Mouse (Mus musculus) retina, postnatal 1 day (tissue): ENCODE results near the gene Plppr2.

Experiments used
- DNase-seq: peaks from one replicate; pipeline ENCODE4 v3.0.0-alpha.2; 2012

The Plppr2 gene

DNA sequence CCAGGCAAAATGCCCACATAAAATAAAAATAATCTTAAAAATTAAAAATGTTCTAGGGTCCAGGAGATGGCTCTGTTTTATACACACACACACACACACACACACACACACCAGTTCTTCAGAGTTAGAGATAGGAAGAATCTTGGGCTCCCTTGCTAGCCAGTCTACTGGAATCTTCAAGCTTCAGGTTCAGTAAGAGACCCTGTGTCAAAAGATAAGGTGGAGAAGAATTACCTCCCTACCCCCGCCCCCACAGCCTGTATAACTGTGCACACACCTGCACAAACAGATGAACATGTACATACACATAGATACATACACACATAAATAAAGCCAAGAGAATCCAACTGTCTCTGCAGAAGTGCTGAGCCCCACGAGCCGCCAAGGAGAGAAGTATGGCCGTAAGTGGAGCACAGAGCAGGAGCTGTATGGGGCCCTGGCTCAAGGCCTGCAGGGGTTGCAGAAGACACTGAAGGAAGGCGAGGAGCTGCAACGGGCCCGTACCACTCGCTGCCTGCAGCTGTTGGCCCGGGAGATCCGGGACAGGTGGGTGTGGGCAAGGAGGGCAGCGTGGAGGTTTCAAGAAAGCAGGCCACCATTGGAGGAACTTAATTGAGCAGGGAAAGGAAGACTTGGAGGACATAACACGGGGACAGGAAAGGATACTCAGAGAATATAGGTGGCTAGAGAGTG lies 4.2 kb upstream of the Plppr2 start:
- DNase-seq: no peak

DNA sequence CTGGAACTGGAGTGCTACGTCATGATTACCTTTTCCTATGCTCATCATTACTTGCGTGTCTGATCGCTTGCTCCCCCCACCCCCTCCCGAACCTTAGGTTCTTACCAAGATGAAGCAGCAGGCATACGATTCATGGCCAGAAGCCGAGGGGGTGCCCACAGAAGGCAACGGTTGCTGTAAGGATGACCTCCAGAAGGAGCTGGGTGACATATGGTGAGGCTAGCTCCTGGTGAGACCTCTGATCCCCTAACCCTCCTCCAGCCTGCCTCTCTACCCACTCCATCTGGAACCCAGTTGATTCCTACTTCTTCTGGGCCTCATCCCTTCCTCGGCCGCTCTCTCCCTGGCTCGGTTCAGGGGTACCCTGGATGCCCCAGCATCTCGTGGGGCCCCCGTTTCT lies 2.8 kb upstream of the Plppr2 start:
- no peak for DNase-seq

DNA sequence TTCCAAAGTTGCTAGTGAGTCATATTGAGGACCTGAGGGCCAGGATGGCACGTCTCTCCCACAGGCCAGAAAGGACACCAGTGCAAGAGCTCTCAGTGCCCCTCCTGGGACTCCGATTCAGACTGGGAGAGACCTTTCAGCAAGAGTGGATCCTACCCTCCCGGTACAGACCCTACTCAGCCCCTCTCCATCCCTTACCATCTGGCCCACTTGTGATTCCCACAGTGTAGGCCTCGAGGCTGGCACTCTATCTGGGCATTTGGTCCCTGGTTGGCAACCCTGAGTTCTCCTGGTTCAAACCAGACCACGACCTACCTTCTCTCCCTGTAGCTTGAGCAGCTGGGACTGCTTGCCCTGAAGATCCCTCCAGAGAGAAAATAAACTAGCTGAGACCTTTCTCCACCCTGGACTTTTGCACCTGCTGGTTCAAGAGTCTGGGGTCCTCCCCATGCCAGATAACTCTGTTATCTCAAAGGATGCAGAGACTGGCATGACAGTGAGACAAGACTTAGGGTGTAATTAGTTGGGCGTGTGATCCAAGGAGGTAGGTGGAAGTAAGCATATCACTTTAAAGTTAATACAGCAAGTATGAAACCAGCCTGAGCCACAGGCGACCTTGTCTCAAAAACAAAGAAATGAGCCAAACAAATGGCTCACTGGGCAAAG lies 1.2 kb upstream of the Plppr2 start:
- DNase-seq: no peak

DNA sequence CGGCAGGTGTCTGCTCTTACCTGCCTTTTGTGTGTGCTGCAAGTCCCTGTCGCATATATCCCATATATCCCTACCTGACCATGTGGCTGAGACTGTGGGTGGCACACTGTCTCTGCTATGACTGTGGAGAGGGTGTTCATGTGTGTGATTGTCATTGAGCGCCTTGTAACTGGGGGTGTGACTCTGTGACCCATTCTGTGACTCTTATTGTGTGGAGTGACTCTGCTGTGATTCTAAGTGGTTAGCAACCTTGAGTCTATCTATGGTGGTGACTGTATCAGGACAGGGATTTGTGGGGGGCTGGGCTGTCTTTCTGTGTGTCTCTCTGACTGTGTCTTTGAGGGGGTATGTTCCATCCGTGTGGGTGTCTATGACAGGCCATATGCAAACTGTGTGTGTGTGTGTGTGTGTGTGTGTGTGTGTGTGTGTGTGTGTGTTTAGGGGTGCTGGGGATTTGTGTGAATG lies 910 bp downstream of the Plppr2 start:
- no peak for DNase-seq

DNA sequence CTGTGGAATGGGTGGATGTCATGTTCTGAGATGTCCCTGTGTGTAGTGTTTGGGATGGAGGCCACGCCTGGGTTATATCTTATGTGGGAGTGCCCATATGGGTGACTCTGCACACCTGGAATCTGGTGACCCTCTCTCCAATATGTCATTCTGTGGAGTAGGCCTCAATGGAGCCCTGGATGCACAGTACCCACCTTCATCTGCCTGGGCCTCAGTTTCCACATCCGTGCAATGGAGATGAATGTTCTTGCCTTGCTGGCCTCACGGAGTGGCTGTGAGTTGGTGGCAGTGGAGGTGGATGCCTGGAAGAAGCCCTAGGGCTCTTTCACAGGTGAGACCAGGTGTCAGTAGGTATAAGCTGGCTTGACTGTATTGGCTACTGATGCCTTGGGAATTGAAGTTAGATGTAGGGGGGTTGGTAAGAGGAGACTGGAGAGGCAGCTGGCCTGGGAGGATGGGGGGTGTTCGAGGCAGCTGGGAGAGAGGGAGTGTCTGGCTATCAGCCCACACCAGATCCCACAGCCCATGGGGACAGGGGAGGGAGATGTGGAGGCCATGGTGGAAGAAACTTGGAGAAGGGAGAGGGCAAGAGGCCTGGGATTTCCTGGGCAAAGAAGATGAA lies 1.5 kb downstream of the Plppr2 start:
- no peak for DNase-seq

DNA sequence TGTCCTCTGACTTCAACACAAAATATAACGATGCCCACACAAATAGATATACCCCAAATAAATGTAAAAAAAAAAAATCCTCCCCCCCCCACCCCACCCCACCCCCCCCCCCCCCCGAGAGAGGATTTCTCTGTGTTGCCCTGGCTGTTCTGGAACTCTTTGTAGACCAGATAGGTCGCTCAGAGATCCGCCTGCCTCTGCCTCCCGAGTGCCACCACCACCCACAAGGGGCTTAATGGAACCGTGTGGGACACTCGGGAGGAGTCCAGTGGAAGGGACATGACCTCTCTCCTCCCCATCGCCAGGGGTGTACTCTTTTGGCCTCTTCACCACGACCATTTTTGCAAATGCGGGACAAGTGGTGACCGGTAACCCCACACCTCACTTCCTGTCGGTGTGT lies 6.2 kb downstream of the Plppr2 start:
- no peak for DNase-seq

DNA sequence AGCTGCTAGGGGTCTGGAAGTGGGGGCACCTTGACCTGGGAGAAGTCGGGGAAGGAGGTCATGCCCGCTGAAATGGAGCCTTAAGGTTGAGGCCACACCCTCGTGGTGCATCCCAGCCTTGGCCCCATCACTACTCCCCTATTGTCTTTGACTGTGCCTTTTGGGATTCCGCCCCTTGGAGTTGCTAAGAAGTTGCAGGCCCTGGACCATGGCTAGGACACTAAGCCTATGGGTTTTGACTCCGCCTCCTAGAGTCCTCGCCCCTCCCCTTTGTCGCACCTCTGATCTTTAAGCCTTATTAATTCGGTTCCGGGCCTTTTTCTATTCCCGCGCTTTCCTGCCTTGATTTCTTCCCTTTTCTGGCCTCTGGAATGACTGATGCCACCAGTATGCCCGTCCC lies 6.8 kb downstream of the Plppr2 start:
- DNase-seq: no peak

DNA sequence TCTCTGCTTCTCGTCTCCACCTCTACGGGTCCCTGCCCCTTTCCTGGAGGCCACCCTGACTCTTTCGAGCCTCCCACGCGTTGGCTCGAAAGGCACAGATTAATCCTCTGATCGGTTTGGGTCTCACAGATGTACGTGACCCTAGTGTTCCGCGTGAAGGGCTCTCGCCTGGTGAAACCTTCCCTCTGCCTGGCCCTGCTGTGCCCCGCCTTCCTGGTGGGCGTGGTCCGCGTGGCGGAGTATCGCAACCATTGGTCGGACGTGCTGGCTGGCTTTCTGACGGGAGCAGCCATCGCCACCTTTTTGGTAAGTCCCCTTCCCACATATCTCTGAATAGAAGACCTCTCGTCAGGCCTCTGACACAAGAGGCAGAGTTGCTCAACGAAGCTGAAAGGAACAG lies 7.4 kb downstream of the Plppr2 start:
- no peak for DNase-seq

DNA sequence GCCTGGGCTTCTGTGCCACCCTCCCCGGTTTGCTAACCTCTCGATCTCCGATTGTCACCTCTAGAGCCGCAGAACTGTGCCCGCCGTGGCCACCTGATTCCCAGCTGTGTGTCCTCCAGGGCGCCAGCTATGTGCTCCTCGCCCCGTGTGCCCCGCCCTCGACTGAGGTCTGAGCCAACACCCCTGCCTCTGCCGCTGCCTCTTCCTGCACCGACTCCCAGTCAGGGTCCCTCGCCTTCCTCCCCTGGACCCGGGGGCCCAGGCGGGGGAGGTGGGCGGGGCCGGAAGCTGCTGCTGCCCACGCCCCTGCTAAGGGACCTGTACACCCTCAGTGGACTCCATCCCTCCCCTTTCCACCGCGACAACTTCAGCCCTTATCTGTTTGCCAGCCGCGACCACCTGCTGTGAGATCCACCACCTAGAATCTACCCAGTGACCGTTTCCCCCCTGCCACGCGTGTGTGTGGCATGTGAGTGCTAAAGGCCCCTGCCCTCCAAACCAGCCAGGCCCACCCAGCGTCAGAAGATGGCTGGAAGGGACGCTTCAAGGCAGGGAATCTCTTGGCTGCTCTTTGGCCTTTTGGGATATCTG lies 10.8 kb downstream of the Plppr2 start:
- DNase-seq: no peak

DNA sequence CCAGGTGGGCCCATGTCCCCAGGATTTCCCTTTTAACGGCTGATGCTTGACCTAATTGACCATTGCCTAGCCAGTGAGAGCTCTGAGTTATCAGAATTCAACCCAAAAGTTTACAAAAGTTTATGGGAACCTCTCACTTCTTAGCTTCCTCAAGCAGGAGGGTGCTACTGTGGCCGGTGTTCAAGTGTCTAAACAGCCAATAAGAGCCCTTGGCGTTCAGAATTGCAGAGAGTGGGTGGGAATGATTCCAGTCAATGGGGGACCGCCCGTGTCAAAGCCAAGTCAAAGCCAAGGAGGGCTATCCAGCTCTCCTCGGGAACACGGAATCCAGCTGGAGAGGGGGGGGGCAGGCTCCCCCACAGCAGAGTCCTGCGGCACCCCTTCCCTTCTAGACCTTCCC lies 11.3 kb downstream of the Plppr2 start:
- DNase-seq: no peak

DNA sequence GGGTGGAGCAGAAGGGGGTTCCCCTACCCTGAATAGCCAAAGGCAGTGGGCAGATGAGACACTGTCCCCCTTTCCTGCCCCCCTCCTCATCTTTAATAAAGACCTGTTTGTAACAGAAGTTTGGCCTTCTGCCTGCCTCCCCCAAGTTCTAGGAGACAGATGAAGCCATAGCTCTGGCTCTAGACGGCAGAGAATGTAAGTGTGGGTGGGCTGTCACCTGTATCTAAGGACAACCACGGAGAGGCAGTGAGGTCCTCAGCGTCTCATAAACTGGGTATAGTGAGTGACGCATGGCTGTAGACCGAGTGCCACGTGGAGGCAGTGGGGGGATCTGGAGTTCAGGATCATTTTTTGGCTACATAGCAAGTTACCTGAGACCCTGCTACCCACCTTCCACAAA lies 12.0 kb downstream of the Plppr2 start:
- DNase-seq: no peak

DNA sequence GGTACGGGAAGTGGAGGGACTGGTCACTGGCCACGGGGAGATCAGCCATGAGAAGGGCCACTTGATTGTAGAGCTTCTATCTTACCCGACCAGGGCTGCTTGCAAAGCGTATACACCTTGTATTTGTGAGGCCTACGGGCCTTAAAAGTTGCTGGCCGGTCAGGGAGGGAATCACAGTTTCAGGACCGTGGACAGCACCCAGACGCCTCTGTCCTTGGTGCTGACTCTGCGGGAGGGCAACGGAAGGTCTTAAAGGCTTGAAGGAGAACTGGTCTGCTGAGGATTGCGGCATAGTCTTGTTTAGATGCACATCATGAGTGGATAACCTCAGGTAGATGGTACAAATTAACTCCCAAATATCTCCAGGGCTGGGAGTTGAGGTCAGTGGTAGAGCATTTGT lies 13.5 kb downstream of the Plppr2 start:
- peak; percentile 66 for DNase-seq

DNA sequence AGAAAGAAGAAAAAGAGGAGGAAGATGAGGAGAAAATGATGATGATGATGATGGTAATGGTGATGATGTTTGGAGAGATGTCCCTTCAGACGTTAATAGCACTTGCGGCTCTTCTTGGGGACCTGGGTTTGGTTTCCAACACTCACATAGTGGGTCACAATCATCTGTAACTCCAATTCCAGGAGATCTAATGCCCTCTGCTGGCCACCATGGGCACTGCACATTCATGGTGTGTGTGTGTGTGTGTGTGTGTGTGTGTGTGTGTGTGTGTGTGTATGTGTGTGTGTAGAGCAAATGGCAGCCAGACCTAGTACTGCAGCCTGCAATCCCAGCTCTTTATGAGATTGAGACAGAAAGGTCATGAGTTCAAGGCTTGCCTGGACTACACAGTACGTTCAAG lies 15.1 kb downstream of the Plppr2 start:
- no peak for DNase-seq

DNA sequence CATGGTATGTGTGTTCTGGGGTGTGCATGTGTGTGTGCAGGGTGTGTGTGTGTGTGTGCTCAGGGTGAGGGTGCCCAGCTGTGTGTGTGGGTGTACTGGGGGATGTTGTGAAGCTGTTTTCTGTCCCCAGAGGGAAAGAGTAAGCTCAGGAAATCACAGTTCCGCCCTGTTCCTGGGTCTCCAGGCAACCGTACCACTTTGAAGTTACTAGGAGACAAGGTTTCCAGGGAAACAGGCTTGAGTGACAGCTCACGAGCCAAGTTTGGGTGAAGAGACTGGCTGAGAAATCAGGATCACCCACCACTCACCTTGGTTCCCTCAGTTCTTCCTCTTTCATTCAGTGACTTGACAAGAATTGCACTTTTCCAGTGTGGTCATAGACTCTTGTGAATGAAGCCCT lies 16.8 kb downstream of the Plppr2 start:
- peak; percentile 56 for DNase-seq

DNA sequence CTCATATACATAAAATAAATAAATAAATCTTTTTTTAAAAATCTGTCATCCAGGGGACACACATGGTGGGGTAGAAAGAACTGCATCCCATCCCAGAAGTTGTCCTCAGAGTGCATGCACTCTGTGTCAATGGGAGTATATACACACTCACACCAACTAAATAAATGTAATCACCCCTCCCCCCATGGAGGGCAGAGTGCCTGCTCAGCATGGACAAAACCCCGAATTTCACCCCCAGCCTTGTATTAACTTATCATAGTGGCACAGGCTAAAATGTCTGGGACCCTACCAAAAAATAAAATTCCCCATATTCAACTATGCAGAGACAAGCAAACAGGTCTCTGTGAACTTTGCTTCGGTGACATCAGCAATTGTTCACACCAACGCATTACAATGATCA lies 17.8 kb downstream of the Plppr2 start:
- DNase-seq: no peak

DNA sequence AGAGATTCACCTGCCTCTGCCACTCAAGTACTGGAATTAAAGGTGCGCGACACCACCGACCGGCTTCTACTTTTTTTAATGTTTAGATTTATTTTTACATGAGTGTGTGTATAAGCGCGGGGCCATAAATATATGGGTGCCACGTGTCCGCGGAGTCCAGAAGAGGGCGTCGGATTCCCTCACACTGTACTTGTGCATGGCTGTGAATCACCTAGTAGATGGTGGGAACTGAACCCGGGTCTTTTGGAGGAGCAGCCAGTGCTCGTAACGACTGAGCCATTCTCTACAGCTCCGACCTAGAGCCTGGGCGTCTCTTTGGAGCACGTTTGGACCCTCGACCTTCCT lies 18.4 kb downstream of the Plppr2 start:
- no peak for DNase-seq

DNA sequence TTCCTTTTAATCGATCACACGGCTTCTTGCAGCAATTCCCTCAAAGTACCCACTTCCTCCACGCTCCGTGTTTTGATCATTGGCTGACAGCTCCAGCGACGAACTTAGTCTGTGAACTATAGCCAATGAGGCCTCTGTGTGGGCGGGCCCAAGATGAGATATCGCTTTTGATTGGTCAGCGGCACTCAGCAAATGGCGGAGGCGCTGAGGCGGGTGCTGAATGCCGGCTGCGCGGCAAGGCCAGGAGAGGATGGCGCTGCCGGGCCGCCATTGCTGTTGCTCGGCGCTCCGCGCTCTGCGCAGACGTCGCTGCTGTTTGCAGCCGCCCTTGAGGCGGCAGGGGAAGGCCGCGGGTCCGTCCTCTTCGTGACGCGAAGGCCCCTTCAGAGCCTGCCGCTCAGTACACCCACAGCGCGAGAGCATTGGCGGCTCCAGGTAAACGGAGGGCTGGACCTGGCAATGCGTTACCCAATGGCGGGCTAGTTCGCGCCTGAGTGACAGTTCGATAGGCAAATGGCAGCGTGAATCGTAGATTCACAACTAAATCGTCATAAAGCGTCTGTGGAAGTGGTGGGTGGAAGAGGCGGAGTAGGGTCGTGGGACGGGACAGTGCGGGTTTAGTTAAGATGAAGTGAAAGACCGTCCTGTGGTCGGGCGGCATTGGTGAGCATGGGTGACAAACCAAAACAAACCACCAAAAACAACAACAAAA lies 18.9 kb downstream of the Plppr2 start, which contains the start of gene Swsap1:
Gene Swsap1, plus strand, starts transcription at position 186 of the 712 bp plus-strand sequence.
- peak; percentile 99 for DNase-seq

DNA sequence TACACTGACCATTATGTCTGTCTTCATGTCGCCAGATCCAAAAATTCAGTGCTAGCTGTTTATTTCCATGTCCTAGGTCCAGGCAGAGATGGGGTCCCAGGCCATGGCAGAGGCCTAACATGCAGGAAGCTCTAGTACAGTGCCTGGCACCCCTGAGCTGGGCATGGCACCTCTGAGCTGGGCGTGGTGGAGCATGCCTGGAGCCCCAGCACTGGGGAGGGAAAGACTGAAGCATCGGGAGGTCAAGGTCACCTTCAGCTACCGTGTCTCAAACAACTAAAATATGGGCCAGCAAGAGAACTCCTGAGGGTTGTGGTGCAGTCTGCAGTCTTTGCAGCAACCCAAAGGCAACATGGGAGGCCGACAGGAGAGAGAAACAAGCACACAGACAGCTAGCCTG lies 21.5 kb downstream of the Plppr2 start:
- DNase-seq: no peak

DNA sequence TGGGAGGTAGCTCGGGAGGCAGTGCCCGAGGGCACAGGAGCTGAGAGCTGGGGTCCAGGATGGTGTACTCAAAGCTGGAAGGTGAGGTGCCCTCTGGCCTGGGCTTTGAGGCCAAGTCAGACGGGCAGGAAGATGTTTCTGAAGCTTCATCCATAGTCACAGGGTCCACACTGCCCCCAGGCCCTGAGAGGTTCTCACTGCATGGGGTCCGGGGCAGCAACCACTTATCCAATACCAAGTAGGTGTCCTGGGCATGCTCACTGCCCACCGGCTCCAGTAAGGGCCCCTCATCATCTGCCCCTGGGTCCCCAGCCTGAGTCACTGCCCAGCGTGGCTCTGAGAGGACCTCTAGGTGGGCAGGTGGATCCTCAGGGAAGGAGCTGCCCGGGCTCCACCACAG lies 22.4 kb downstream of the Plppr2 start:
- DNase-seq: no peak

DNA sequence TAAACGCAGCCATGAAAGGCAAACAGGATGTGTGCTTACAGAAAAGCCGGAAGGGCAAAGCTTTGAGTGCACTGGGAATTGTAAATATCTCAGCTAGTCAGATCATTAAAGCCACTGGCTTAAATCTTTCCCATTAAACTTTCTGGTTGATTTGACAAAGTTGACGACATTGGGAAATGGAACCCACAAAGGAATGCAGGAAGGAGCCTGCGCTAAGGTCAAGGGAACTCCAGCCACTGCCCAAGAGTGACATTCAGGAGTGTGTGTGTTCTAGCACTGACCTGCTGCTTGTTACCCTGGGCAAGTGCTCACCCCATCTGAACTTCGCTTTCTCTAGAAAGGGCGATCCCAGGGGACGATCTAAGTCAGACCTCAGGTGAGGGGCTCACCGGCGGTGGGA lies 23.3 kb downstream of the Plppr2 start:
- no peak for DNase-seq

DNA sequence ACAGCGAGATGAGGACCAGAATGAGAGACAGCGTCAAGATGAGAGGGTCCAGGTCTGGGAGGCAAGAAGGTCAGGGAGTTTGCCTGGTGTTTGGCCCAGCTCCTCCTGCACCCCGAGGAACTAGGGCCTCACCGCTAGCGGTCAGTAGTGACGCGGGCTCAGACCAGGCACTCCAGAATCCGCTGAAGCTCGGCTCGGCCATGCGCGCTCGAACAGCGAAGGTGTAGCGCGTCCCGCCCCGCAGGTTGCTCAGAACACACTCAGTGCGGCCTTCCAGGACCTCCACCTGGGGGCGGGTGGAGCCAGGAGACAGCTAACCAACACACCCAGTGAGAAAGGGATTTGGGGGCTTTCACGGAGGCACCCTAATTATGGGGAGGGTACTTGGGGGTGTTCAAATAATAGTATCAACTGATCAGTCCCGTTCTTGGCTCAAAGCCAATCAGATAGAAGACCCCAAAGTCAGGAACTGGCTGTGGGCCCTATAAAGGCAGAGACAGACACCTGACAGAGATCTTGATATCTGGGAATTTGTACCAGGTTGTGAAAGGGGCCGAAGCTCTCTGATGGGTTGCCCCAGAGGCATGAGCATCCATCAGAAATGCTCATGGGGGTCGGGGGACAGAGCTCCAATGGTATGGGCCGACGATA lies 23.9 kb downstream of the Plppr2 start:
- DNase-seq: peak; percentile 31

DNA sequence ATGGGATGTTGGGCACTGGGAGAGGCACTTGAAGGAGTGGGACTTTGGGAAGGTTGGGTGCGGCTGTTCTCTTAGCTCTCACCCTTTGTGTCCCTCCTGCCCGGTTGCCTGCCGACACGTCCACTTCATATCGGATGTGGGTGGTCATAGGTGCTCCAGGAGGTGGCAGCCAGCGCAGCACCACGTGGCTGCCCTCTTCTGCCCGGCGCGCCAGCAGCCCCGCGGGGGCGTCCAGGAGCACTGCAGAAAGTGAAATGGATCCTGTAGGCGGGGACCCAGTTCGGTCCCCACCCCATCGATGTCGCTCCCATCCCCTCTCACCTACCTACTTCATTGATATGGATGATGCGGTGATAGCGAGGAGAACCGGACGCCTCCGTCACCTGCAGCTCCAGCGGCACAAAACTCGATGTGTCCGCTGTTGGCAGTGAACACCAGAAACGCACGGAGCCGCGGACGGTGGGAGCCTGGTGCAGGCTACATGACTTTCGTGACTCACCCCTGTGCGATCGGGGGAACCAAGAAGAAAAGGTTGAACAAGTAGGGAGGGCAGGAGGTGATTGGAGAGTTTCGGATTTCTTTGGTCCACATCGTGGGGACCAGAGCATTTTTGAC lies 24.6 kb downstream of the Plppr2 start:
- DNase-seq: peak; percentile 21
